Mouse (Mus musculus) liver, postnatal 0 days (tissue): Measurements from ENCODE around the gene Tsc22d1.

Experiments
- CTCF ChIP-seq: sonication (generic); IDR thresholded peaks from 2 replicates; pipeline ENCODE4 v1.5.1; 2016; ENCODE audit warnings: antibody characterized with exemption, low read depth
- EP300 ChIP-seq: IDR thresholded peaks from 2 replicates; pipeline ENCODE4 v1.6.1; 2016; ENCODE audit warnings: antibody characterized with exemption, low read depth, mild to moderate bottlenecking

DNA sequence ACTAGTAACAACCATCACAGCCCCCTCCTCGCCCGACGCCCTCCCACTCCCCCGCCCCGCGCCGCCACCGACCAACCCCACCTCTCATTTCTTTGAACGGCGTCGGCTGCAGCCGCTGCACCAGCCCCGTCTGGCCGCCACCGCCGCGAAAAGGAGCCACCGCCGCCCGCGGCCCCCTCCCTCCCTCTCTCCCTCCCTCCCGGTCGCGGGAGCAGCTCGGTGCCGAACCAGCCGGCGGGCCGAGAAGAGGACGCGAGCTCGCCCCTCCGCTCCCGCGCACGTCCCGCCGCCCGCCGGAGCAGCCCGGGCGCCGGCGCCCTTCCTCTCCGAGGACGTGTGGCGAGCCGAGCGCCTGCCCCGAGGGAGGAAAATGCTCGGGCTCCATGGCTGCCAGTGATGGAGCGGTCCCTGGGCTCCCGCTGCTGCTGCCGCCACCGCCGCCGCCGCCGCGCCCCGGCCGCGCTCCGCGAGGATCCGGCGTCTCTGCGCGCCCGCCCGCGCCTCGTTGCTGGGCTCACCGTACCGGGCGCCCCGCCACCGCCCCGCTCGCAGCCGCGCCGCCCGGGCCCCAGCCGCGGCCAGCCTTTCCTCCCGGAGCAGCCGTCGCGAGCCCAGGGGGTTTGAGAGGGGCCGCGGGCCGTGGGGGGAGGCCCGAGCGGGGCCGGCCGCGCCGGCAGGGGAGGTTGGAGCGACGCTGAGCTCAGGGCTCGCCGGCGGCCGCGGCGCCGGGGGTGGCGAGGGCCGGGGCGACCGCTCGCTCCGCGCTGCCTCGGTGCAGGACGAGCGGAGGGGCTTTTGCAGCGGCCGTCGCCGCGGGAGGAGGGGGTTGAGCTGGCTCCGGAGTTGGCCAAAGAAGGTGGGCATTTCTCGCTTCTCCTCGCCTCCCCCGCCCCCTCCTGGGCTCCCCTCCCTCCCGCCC lies at the start of gene Tsc22d1:
- TF ChIP-seq CTCF (no peak), EP300 (no peak)
